Mouse (Mus musculus): ENCODE measurements around the gene Krt75.

DNA sequence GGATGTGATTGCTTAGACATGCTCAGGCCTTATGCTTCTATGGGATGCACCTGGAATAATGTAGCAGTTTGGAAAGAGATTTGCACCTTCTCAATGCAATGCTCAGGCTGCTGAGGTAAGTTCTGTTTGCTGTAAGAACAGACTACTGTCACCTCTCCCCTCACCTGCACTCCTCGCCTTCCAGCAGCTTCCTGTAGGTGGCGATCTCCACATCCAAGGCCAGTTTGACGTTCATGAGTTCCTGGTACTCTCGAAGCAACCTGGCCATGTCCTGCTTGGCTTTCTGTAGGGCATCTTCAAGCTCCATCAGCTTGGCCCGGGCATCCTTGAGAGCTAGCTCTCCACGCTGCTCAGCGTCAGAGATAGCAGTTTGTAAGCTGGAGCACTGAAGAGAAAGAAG, 5.9 kb downstream of the Krt75 start:
- TF ChIP-seq CTCF (IDR thresholded peaks at IDR 0.05; ENCODE audit: low read depth) (peak; percentile 12; the same call in 1 of the 2 replicates), EP300 (IDR thresholded peaks at IDR 0.05; ENCODE audit: low read depth) (no peak)

All from heart, postnatal 0 days (tissue).